Mouse (Mus musculus): Measurements from ENCODE around the gene Dazap2.

Gene Dazap2

GRCm38 (mm10) chr15:100669337-100669736 lies 54.2 kb downstream of the Dazap2 start, which contains the start of gene Bin2:
Gene Bin2, minus strand, starts transcription at chr15:100669553.
- in situ Hi-C loops (cut with MboI; ENCODE audit: unreplicated experiment in 2 of 2): no loop called here

GRCm38 (mm10) chr15:100670004-100670403 lies 54.9 kb downstream of the Dazap2 start:
- in situ Hi-C loops (cut with MboI; ENCODE audit: unreplicated experiment in 2 of 2): no loop called here

Measured in v-Abl transformed pro-B cells (cell line).